Mouse (Mus musculus): ENCODE data around the gene Scrt2.

DNA sequence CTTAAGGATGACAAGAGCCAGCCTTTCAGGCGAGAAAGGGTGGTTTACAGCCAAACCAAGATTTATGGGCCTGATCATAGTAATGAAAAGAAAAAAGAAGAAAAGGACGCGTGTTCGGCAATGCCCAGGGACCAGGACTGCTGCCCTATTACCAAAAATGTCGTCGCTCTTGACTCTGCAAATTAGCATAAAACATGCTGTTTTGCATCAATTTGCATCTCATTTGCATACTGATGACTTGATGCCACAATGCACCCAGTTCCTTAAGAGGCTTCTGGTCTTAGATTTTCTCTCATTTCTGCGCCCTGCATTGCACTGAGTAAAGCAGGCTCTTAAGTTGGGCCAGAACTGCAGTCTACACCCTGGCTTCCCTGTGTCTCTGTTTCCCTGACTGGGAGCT lies 31.0 kb upstream of the Scrt2 start:
- no peak for TF ChIP-seq POLR2A (IDR thresholded peaks at IDR 0.05; ENCODE audit: insufficient read depth, low read depth, low read length)
- TF ChIP-seq CTCF (IDR thresholded peaks at IDR 0.05; ENCODE audit: insufficient read depth, low read depth, low read length) = no peak

Measured in olfactory bulb, adult 2 months (tissue).